Mouse (Mus musculus) G1E (cell line): ENCODE measurements around the gene Tmem223. TPM values are rescaled to one million over a fixed set of nuclear protein-coding genes. Genes with fewer than 3 reads are reported as not detected.

ENCODE experiments used
- ATAC-seq: 2 replicates; pipeline ENCODE4 v1.8.0; 2016; ENCODE audit warnings: mild to moderate bottlenecking; ENCODE audit not compliant: insufficient number of reproducible peaks, poor library complexity, low FRiP score, severe bottlenecking; ENCODE audit errors: extremely low read depth
- DNase-seq: peaks from one replicate; pipeline ENCODE4 v3.0.0; 2012; ENCODE audit warnings: low spot score
- H3K27me3 ChIP-seq: 2 replicates; pipeline ENCODE4 v1.6.1; 2012; ENCODE audit warnings: mild to moderate bottlenecking, low read length, inconsistent platforms; ENCODE audit not compliant: insufficient read depth
- H3K36me3 ChIP-seq: replicated peaks from 2 replicates; pipeline ENCODE3; 2012; ENCODE audit warnings: mild to moderate bottlenecking, inconsistent platforms
- H3K4me1 ChIP-seq: 2 replicates; pipeline ENCODE4 v1.6.1; 2012; ENCODE audit warnings: low read depth, low read length, inconsistent platforms, mixed read lengths; ENCODE audit not compliant: insufficient read depth
- H3K4me3 ChIP-seq: 2 replicates; pipeline ENCODE4 v1.5.1; 2012; ENCODE audit warnings: low read depth, mild to moderate bottlenecking, inconsistent platforms, low read length, moderate library complexity, mixed read lengths
- H3K9me3 ChIP-seq: replicated peaks from 2 replicates; pipeline ENCODE4 v1.6.1; 2012; ENCODE audit warnings: inconsistent platforms
- CTCF ChIP-seq: IDR thresholded peaks from 2 replicates; pipeline ENCODE4 v1.5.1; 2012; ENCODE audit warnings: low read depth, low read length, inconsistent platforms, mixed read lengths
- GATA1 ChIP-seq: IDR thresholded peaks from 2 replicates; pipeline ENCODE4 v1.6.1; 2012; ENCODE audit warnings: borderline replicate concordance, low read length, inconsistent platforms, mixed read lengths
- GATA2 ChIP-seq: IDR thresholded peaks from 2 replicates; pipeline ENCODE4 v1.6.1; 2012; ENCODE audit warnings: low read depth, low read length, inconsistent platforms, borderline replicate concordance
- POLR2AphosphoS5 ChIP-seq: IDR thresholded peaks from 2 replicates; pipeline ENCODE4 v1.6.1; 2012; ENCODE audit warnings: low read depth, low read length, inconsistent platforms; ENCODE audit not compliant: insufficient replicate concordance
- TAL1 ChIP-seq: conservative IDR thresholded peaks from 2 replicates; pipeline ENCODE4 v1.6.1; 2012; ENCODE audit warnings: low read depth, low read length, inconsistent platforms, mixed read lengths
- polyA plus RNA-seq: library from polyadenylated mRNA; stranded (reverse); fragments of >175 nt; gene quantifications from 2 replicates; pipeline ENCODE4 v1.2.3, GENCODE M21; 2012
- total RNA-seq, 2 experiments: library from RNA; stranded (forward) in 1 of 2; stranded (reverse) in 1 of 2; fragments of 200-1000 nt in 1 of 2; fragments of >200 nt in 1 of 2; fragmentation: Nextera tagmentation in 1 of 2; gene quantifications; 2 replicates each; pipeline ENCODE4 v1.2.3; 2014 to 2017

Tmem223 gene
- total and polyA plus RNA-seq, 3 experiments = 3.2 to 16.3 (median 6.1) TPM

DNA sequence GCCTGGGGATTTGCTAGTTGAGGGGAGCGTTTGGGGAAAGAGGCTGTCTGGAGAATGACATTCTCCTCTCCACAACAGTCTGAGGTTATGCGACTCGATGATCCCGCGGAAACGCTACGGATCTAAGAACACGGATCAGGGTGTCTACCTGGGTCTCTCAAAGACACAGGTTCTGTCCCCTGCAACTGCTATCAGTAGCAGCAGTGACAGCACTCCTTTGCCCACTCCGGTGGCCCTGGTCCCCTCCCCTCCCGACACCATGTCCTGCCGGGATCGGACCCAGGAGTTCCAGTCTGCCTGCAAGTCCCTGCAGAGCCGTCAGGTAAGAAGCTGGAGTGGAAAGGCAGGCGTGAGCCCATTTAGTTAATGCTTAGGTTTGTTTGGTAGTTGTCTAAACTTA, 28.6 kb upstream of the Tmem223 start:
- TF ChIP-seq GATA2 (no peak), TAL1 (no peak), GATA1 (no peak), POLR2AphosphoS5 (no peak), CTCF (no peak)
- ATAC-seq = no peak

DNA sequence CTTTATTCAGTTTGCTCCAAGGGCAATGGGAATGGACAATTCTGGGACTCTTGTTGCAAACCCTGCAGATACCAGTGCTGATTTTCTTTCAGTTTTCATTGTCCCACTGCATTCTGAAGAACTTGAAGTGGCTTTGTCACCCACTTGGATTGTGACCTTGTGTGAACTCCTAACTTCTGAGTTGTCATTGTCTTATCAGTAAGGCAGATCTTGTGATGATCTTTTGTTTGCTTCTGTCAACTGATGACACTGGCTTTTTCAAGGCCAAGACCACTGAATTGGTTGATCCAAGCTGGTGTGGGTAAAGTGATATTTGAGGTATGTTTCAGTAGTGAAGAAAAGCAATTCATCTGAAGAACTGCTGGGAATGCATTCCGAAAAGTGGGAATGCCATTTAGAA, 25.4 kb upstream of the Tmem223 start:
- Histone ChIP-seq H3K27me3 (no peaks in the 10 kb centered on the region), H3K4me3 (no peak overlapping the region), H3K9me3 (no peaks in the 10 kb centered on the region), H3K4me1 (peaks cover 30% of the 10 kb centered on the region), H3K36me3 (peaks cover 88% of the 10 kb centered on the region)
- DNase-seq (no peak), ATAC-seq (no peak)
- no peak for TF ChIP-seq GATA2
- no peak for TF ChIP-seq TAL1
- no peak for TF ChIP-seq POLR2AphosphoS5
- TF ChIP-seq CTCF = no peak
- TF ChIP-seq GATA1 = no peak

More for the DNA sequence above, 28.6 kb upstream of the Tmem223 start:
- Histone ChIP-seq H3K36me3 (peaks cover 88% of the 10 kb centered on the region), H3K4me3 (peak overlapping the region; percentile 75), H3K27me3 (no peaks in the 10 kb centered on the region), H3K4me1 (peaks cover 54% of the 10 kb centered on the region), H3K9me3 (no peaks in the 10 kb centered on the region)
- no peak for DNase-seq

DNA sequence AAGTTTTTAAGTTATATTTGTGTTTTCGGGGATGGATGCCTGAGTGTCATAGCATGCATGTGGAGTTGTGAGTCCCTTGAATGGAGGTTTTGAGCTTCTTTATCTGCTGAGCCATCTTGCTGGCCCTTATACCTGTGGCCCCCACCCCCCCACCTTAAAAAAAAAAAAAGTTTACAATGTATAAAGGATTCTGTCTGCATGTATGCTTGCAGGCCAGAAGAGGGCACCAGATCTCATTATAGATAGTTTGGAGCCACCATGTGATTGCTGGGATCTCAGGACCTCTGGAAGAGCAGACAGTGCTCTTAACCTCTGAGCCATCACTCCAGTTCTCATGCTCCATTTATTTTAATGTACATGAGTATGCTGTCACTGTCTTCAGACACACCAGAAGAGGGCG, 23.4 kb upstream of the Tmem223 start:
- ATAC-seq (no peak), DNase-seq (no peak)
- H3K9me3 ChIP-seq = no peaks in the 10 kb centered on the region
- H3K36me3 ChIP-seq = peaks cover 94% of the 10 kb centered on the region
- TF ChIP-seq CTCF (no peak), GATA2 (no peak), POLR2AphosphoS5 (no peak), GATA1 (no peak), TAL1 (no peak)
- H3K27me3 ChIP-seq = no peaks in the 10 kb centered on the region
- H3K4me1 ChIP-seq = peaks cover 18% of the 10 kb centered on the region
- H3K4me3 ChIP-seq = no peak overlapping the region

DNA sequence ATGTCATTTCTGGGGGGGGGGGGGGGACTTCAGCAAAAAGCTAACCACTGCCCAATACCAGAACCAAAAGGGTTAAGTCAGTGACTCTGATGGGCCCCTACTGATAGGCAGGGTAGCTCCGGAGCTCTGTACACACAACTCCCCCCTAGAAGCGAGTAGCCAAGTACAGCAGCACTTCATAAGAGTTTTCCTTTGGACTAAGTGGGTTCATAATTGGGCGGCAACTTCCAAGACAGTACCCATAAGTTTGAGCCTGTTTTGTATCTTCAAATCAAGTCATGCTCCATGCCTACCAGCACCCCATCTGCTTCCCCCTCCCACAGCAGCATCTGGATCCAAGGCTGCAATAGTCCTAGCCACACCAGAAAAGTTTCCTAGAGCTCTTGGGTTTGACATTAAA, 15.1 kb upstream of the Tmem223 start:
- ATAC-seq = no peak
- peak overlapping the region; percentile 39; the same call in 1 of the 2 replicates for H3K4me3 ChIP-seq

DNA sequence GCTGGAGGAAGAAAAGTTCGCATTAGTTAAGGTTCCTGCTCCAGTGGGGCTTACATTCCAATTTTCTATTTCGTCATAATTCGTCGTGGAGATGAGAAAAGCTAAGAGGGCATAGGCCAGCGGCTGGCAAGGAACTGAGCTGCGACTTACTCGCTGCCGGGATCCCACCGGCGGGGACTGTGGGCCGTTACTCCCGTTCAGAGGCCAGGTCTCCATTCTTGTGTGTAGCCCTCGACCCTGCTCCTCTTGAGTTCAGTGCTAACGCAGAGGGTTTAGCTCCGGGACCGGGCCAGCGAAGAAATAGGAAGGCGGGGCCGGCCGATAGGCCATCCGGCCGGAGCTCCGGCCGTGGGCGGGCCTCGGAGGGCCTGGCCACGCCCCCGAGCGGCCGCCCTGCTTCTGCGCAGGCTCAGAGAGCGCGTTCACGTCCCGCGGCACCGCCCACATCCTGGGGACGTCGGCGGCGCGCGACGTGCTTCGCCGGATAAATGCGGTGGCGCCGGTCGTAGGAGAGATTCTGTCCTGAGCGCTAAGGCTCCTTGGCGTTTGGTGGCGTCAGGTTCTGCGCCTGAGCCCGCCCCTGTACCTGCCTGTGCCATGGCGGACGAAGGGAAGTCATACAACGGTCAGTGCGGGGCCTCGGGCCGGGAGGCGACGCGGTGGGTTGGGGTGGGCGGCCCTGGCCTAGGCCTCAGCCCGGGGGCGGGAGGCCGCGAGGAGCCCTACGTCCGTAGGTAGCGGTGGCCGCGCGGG, 14.0 kb upstream of the Tmem223 start, which contains the start of gene Nxf1:
Gene Nxf1 (plus strand): TSS at position 439 of the 753 bp plus-strand sequence.
- no peak for TF ChIP-seq GATA1
- TF ChIP-seq CTCF = no peak
- no peak for TF ChIP-seq GATA2
- Histone ChIP-seq H3K4me1 (peaks cover 43% of the 10 kb centered on the region), H3K36me3 (peaks cover 48% of the 10 kb centered on the region), H3K27me3 (no peaks in the 10 kb centered on the region), H3K4me3 (peak within 1 kb of the TSS; percentile 78), H3K9me3 (no peaks in the 10 kb centered on the region)
- peak; percentile 64 for ATAC-seq
- peak; percentile 92 for DNase-seq

More for the DNA sequence above, 15.1 kb upstream of the Tmem223 start:
- TF ChIP-seq CTCF (no peak), GATA1 (no peak), TAL1 (no peak)
- Histone ChIP-seq H3K36me3 (peaks cover 48% of the 10 kb centered on the region), H3K9me3 (no peaks in the 10 kb centered on the region), H3K4me1 (peaks cover 35% of the 10 kb centered on the region), H3K27me3 (no peaks in the 10 kb centered on the region)
- DNase-seq = no peak

DNA sequence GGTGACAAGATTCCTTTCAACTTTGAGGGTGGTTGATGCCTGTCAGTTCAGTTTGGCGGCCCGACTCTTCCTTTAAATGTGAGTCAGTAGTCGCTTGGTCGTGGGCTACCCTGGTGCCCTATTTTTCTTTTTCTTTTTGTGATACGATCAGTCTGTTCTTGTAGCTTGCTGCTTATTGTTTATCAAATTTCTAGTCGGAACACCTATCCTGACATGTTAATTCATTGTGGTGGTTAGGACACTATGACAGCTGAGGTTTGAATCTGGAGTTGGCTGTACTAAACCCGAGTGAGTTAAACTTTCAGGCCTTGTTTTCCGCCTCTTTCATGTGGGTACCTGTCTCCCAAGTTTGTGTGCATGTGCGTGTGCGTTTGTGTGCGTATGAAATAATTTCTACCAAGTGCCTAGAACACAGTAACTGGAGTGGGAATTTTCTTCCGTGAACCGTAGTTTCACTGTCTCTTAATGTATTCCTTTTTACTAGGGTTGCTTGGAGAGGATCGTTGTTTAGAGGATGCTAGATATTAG, 13.3 kb upstream of the Tmem223 start:
- peak overlapping the region; percentile 78 for H3K4me3 ChIP-seq
- no peak for TF ChIP-seq GATA1
- TF ChIP-seq POLR2AphosphoS5 = no peak; the same call in 1 of the 2 replicates
- TF ChIP-seq TAL1 = no peak
- TF ChIP-seq CTCF = no peak
- no peak for TF ChIP-seq GATA2
- no peaks in the 10 kb centered on the region for H3K9me3 ChIP-seq
- peaks cover 43% of the 10 kb centered on the region for H3K4me1 ChIP-seq
- ATAC-seq (no peak), DNase-seq (no peak)
- peaks cover 49% of the 10 kb centered on the region for H3K36me3 ChIP-seq
- H3K27me3 ChIP-seq = no peaks in the 10 kb centered on the region
